Mouse (Mus musculus) kidney, adult 8-10 months (tissue): ENCODE data around the gene Efnb1.

ENCODE experiments used
- DNase-seq, 2 experiments: peaks; one replicate each; pipeline ENCODE4 v3.0.0; 2022

The Efnb1 gene

DNA sequence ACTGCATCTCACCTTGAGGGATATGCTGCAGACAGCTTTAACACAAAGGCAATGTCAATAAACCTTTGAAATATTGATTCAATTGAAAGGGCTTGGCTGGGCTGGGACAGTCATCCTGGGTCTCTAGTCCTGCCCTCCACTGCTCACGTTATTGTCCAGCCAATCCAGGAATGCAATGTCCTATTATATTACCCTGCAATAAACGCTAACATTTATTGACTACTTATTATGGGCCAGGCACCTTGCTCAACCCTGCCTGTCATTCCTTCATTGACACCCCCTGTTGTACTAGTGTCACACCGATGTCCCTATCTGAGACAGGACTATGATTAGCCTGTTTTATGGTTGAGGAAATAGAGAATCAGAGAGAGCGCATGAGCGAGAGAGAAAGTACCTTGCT is 18.4 kb downstream of the Efnb1 start:
- DNase-seq, result no peak

DNA sequence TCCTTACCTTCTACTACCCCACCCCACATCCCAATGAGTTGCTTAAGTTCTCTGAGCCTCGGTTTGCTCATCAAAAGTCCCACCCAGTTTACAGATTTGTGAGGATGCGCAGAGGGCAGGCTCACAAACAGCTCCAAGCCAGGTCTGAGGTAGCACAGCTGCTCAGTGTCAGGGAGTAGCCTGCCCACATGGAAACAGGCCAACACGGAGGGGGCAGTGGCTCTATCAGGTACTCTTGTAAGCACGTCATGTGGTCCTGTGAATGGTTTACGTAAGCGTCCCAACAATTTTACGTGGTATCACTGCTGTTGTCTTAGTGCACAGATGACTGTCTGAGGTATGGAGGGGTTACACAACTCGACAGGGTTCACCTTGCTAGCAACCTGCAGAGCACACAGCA is 23.1 kb downstream of the Efnb1 start:
- DNase-seq, result no peak

DNA sequence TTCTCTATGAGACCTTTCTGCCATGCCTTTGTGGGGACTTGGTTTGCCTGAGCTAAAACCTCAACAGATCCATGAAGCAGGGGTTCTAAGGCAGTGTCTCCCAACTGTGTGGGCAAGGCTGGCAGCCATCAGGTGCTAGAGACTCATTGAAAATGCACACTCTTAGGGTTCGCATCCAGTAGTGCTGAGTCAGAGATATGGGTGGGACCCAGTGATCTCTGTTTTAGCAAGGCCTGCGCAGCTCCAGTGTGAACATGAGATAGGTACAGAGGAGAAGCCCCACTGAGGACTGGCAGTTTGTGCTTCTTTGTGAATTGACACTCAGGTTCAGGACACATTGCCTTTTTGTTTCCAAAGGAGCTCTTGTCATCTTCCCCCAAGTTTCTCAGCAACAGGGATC is 28.2 kb downstream of the Efnb1 start:
- no peak for DNase-seq

DNA sequence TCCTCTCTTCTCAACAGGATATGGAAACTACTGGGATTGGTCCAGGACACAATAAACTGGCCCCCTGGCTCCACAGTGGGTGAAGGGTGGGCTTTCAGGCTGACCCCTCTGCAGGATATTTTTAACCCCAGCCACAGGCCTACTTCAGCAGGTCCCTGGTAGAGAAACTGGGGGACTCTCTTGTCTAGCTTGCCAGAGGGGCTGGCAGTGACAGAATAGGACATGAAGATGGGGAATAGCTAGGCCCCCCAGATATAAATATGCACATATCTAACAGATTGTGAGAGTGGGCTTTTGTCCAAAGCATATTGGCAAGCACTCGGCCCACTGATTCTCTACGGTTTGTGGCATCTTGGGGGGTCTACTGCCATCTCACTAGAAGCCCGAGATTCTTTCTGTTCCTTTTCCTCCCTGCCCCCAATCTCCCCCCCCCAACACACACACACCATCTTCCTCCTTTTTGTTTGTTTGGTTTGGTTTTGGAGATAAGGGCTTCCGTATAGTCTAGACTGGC is 29.0 kb downstream of the Efnb1 start:
- DNase-seq, result no peak

DNA sequence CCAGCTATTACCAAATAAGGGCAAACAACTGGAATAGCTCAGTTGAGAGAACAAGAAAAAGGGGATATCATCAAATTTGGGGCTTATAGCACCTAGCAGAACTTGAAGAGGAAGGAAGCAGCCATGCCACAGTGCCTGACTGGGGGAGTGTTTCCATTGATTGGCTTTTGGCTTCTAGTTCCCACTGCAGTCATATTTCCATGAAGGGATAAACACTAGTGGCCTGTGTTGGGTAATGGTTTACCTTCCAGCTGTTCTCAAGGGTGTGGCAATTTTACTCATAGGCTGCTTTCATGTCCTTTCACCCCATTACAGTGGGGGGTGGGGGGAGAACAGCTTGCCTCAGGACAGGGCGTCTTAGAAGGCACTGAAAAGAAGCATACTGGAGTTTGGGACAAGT is 31.1 kb downstream of the Efnb1 start:
- no peak for DNase-seq

DNA sequence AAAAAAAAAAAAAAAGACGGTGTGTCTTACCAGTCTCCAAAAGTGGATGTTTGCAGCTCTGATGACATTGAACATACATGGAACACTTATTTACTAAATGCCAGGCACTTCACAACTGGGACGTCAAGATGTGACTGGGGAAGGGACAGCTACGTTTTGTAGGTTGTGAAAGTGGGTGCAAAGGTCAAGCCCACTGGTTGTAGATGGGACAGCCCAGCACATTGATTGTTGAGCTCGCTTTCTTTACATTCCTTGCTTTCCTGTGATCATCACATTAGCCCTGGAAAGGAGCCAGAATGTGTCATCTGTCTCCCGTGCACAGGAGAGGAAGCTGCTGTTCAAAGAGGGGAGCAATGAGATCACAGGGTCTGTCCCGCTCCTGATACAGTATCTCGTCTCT is 31.6 kb downstream of the Efnb1 start:
- no peak for DNase-seq

DNA sequence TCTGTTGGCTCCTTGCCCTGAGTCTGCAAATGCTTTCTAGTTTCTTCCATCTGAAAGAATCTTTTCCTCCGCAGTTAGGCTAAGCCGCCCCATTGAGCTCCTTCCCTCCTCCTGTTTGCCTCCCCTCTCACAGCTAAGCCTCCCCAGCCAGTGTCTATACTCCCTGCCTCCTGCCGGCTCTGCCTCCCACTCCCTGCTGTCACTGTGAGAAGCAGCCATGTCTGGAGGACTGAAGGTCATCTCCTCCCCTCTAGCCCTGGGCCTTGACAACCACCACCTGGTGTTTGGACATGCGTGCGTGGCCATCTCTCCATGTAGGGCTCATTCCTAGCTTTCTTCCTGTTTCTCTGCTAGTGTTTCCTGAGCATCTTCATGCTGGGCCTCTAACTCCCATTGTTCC is 36.4 kb downstream of the Efnb1 start:
- no peak for DNase-seq

DNA sequence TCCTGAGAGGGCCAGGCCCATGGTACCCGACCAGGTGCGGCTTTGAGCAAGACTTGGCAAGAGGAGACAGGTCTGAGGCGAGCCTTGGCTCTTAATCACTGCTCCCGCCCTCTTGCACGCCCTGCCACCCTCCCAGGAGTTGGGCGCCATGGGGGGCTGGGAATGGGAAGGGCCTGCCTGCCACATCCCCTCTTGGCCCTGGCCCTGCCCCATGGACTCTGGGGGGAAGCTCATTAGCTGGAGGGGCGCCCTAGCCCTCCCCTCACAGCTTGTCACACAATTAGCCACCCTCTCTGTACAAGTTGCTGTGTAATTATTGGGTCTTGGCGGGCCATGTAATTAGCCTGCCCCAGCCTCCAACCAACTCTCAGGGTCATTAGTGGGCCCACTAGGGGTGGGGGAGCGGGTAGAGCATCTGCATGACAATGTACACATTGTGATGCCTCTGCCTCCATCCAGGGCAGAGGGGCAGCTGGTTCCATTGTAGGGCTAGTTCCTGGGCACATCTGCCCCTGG is 49.2 kb downstream of the Efnb1 start:
- DNase-seq, result no peak

DNA sequence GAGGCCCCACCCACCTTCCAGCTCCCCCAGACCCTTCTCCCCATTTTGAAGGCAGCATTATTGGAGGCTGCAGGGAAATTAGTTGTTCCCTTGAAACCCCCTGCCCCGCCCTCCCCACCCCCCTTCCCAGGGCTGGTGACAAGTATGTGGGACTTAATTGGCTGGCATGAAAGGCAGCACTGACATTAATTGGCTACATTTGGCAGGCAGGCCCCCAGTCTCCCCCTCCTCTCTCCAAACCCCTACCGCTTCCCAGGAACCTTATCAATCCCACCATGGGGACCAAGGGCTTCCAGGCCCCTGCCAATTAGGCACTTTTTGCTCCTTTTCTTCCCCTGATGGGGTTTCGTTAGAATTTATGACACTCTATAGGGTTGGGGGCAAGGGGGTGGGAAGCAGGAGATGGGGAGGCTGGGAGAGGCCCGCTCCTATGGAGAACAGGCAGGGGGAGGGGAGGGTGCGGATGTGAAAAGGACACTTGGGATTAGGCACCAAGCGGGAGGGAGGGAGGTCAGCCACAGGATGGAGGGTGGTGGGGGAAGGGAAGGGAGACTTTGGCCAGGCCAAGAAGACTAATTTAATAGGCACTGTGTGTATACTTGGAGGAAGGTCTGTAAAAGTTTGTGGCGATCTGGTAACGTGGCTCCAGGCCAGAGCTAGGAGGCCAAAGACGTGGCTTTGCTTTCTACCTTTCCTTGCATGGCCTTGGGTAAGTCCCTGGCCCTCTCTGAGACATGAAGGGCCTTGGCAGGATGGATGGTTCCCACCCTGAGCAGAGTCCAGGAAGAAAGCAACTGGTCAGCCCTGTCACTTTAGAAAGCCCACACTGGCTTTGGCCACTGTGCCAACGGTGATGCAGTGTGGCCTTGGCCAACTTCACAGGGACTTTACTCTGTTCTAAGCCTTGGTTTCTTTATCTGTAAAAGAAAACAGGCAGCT is 50.8 kb downstream of the Efnb1 start:
- DNase-seq, result peak in 1 of 2 experiments; percentile 2

DNA sequence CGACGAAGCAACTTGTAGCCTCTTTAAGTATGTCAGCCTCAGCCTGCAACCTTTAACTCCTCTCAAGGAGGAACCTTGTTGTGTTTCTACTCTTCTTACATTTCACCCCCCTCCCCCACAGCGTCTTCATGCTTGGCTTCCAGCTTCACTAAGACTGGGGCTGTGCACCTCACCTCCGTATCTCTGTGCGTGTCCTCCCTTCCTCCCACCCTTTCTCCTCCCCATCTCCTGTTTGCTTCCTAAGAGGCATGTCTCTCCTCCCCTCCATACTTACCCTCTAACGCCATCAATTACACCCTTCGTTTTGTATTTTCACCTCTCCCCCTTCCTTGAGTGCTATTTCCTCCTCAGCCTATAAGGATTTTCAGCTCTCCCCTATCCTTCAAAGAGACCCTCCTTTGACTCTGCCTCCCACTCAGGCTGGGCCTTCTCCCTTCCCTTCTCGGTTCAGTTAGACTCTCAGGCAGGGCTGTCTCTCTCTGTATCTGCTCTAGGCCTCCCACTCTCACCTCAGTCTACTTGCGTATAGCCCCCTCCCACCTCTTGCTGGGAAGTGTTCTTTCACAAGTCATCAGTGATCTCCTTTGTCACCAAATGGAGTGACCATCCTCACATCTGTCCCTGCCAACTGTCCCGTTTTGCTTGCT is 55.6 kb downstream of the Efnb1 start:
- DNase-seq, result no peak

DNA sequence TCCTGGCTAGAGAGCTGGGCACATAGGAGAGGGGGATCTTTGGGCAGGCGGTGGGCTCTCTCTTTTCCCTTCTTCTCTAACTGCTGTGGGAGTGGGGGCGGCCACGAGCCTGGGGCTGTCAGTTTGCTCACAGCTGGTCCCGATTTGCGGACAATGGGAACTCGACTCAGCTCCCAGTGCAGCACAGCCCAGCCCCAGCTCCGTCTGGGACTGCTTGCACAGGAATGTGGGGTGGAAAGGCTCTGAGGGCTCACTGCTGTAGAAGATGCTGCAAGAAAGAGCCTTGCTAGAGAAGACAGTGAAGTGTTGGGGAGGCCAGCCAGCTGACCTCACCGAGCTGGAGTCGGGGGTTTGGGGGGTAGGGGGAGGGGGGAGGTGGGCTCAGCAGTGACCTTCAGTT is 61.0 kb downstream of the Efnb1 start:
- DNase-seq, result no peak

DNA sequence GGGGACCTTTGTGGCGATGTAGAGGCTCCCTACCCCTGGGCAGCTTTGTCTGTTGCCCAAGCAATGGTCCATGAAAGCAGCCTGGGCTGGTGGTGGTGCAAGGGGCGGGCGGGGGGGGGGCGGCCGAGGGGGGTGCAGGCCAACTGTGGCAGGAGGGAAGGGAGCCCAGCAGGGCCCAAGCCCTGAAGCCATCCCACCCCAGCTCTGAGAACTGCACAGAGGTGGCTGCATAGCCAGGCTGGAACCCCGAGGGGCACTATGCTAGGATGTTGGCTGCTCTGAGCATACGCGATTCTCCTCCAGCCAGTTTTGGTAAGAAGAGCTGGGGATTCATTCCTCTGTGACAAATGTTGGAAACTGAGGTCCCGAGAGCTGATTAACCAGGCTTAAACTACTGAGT is 62.6 kb downstream of the Efnb1 start:
- no peak for DNase-seq
